Mouse (Mus musculus): Measurements from ENCODE around the gene Vstm5. TPM values are rescaled to one million over a fixed set of nuclear protein-coding genes. Genes with fewer than 3 reads are reported as not detected.

The Vstm5 gene
- polyA plus RNA-seq, 1 experiment from 2014 or later = 7.6 TPM

DNA sequence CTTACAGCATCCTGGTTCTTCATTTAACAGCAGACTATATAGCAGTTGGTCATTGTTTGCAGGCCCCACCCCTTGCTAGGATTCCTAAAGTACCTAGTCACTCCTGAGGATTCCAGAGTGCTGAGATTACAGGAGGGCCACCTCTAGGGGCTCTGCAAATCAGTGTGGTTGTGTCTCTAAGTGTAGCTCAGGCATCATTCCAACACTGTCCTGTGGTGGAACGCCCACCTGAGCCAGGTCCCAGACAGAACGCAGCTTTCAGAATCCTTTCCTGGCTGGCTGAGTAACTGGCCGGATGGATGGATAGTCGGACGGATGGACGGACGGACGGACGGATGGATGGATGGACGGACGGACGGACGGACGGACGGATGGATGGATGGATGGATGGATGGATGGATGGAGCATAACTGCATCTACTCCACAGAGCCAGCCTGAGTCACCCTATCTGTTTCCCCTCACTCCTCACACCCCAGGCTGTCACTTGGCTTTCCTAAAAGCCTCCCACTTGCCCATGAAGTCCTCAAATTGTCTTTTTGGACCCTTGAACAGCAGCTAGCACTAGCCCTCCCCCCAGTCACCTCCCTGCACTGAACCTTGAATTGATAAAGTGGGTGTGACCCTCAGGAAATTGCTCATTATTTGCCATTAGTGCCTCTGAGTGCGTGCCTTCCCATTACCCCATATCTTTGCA is 401 bp upstream of the Vstm5 start:
- WGBS = 76% methylated on average over 16 of the region's 16 CpGs
- Histone ChIP-seq H3K27me3 (no peaks in the 10 kb centered on the region), H3K4me3 (replicated peaks) (peak overlapping the region; percentile 51), H3K9ac (no peak overlapping the region), H3K27ac (replicated peaks) (peak overlapping the region; percentile 34; the same call in 1 of the 2 replicates), H3K36me3 (no peaks in the 10 kb centered on the region), H3K4me1 (peaks cover 23% of the 10 kb centered on the region), H3K9me3 (replicated peaks) (no peaks in the 10 kb centered on the region), H3K4me2 (replicated peaks) (peak overlapping the region; percentile 90)
- ATAC-seq (ENCODE audit: insufficient number of reproducible peaks, low FRiP score, low TSS enrichment, low read depth) = no peak

DNA sequence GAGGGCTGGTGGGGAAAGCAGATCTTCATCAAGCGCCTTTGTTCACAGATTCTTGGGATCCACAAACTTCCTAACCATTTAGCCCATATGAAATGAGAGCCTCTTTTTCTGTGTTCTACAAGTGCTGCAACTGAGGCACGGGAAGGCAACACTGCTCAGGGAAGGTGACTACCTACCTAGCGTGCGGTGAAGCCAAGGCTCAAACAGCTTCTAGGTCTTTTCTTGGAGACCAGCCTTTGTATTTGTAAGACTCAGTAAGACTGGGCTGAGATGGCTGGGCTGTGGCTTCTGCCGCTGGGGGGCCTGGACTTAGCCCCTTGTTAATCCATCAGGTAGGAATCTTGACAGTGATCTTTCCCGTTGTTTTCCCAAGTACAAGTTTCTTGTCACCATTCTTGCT is 1.2 kb downstream of the Vstm5 start:
- no peaks in the 10 kb centered on the region for H3K36me3 ChIP-seq
- ATAC-seq (ENCODE audit: insufficient number of reproducible peaks, low FRiP score, low TSS enrichment, low read depth) = no peak
- peak overlapping the region; percentile 51; the same call in 1 of the 2 replicates for H3K4me3 ChIP-seq (replicated peaks)
- no peak overlapping the region for H3K27ac ChIP-seq (replicated peaks)
- 91% methylated on average over 6 of the region's 6 CpGs for WGBS
- no peak overlapping the region for H3K4me2 ChIP-seq (replicated peaks)
- H3K9ac ChIP-seq = no peak overlapping the region
- no peaks in the 10 kb centered on the region for H3K9me3 ChIP-seq (replicated peaks)
- peaks cover 23% of the 10 kb centered on the region for H3K4me1 ChIP-seq
- no peaks in the 10 kb centered on the region for H3K27me3 ChIP-seq

DNA sequence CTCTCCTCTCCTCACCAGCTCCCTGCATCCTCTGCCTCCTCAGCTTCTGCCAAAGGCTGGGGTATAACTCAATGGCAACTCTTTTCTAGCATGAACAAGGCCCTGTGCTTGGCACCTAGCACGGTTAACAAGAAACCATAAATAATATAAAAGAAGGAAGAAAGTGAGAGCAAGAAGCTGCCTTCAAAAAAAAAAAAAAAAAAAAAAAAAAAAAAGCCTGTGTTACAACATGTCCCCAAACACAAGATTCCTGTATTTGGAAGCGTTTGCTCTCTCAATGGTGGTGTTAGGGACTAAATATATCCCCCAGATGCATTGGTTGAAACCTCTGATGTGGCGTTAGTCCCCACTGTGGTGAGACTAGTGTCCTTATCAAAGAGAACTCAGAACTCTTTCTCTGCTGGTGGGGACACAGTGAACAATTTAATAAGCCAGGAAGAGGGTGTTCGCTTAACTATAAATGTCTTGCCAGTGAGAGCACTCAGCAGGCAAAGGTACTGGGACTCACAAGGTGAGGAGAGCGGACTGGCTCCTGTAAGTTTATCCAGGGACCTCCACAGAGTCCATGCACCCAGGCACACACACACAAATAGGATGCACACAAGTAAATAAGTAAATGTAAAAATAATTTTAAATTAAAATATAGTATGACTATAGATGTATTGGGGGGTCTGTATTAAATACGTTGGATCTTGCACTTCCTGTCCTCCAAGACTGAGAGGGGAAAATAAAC is 2.2 kb downstream of the Vstm5 start:
- Histone ChIP-seq H3K27me3 (no peaks in the 10 kb centered on the region), H3K9ac (no peak overlapping the region), H3K36me3 (no peaks in the 10 kb centered on the region), H3K4me2 (replicated peaks) (no peak overlapping the region), H3K9me3 (replicated peaks) (no peaks in the 10 kb centered on the region), H3K4me1 (peaks cover 23% of the 10 kb centered on the region), H3K27ac (replicated peaks) (no peak overlapping the region), H3K4me3 (replicated peaks) (no peak overlapping the region)
- ATAC-seq (ENCODE audit: insufficient number of reproducible peaks, low FRiP score, low TSS enrichment, low read depth) = no peak
- 64% methylated on average over 6 of the region's 6 CpGs for WGBS

DNA sequence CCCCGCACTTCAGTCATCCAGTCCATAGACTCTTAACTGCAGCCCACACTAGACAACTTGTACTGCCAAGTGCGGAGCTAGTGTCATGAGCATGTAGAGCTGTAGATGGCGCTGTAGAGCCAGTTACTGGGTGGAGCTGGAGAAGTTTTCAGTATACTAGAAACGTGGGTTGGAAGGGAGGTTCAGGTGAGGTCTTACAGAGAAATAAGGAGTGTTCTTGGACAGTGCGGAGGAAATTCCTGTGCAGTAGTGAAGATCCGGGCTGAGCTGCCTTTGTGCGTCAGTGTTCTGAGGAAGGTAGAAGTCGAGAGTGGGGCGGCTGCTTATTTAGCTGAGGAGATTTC is 2.7 kb downstream of the Vstm5 start:
- Histone ChIP-seq H3K4me3 (replicated peaks) (no peak overlapping the region), H3K4me1 (peaks cover 23% of the 10 kb centered on the region), H3K9ac (no peak overlapping the region), H3K27me3 (no peaks in the 10 kb centered on the region), H3K4me2 (replicated peaks) (no peak overlapping the region), H3K27ac (replicated peaks) (no peak overlapping the region; the same call in 1 of the 2 replicates), H3K36me3 (no peaks in the 10 kb centered on the region), H3K9me3 (replicated peaks) (no peaks in the 10 kb centered on the region)
- ATAC-seq (ENCODE audit: insufficient number of reproducible peaks, low FRiP score, low TSS enrichment, low read depth) = no peak
- WGBS = 47% methylated on average over 9 of the region's 9 CpGs

DNA sequence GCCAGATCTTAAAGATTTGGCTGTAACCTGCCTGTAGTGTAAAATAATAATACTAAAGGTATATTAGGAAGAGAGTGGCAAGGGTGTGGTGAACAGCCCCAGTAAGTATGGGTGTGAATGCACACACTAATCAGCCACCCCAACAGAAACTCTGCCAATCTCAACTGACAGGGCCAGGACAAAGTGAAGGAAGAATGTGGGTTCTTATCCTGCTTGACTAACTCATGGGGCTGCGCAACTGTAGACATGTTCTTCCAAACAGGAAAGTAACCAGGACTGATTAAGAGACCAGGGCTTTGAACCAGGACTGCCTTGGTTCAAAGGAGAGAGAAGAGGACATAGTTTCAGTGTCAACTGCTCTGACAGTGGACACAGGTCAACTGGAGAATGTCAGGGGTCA is 3.3 kb downstream of the Vstm5 start:
- Histone ChIP-seq H3K9me3 (replicated peaks) (no peaks in the 10 kb centered on the region), H3K27ac (replicated peaks) (no peak overlapping the region), H3K4me2 (replicated peaks) (no peak overlapping the region), H3K9ac (no peak overlapping the region), H3K4me3 (replicated peaks) (no peak overlapping the region), H3K4me1 (peaks cover 23% of the 10 kb centered on the region), H3K27me3 (no peaks in the 10 kb centered on the region), H3K36me3 (no peaks in the 10 kb centered on the region)
- no peak for ATAC-seq (ENCODE audit: insufficient number of reproducible peaks, low FRiP score, low TSS enrichment, low read depth)
- 88% methylated on average over 1 of the region's 1 CpGs for WGBS

DNA sequence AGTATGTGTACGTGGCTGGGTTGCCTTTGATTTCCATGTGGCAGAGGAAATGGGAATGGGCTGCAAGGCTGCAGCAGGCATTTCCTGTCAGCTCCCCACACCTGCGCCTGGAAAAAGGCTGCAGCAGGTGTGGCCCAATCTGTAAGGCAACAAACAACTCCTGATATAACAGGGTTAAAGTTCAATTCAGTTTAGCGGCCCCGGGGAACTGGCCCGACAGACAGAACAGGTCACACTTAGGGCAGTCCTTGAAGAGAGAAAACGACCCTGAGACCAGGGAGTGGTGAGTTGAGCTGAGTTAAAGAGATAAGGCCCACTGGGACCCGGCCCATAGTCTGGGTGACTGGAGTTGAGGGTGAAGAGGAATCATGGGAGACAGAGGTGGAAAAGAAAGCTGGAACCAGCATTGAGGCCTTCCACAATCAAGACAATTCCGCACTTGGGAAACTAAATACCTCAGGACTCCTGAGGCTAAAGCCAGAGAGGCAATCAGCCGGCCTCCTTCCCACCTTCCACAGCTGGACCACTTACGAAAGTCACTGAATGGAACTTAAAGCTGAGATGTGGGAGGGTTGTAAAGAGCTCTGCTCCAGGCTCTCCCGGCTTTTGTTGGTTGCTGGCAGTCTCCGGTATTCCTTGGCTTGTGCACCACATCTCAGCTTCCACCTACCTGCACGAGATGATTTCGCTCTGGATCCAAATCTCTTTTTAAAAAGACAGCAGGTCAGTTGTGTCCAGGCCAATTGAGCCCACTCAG is 6.7 kb downstream of the Vstm5 start:
- Histone ChIP-seq H3K4me1 (no peaks in the 10 kb centered on the region), H3K9me3 (replicated peaks) (no peaks in the 10 kb centered on the region), H3K36me3 (no peaks in the 10 kb centered on the region), H3K4me2 (replicated peaks) (no peak overlapping the region), H3K27ac (replicated peaks) (no peak overlapping the region), H3K4me3 (replicated peaks) (no peak overlapping the region), H3K27me3 (no peaks in the 10 kb centered on the region), H3K9ac (no peak overlapping the region)
- WGBS = 66% methylated on average over 14 of the region's 14 CpGs
- ATAC-seq (ENCODE audit: insufficient number of reproducible peaks, low FRiP score, low TSS enrichment, low read depth) = no peak

DNA sequence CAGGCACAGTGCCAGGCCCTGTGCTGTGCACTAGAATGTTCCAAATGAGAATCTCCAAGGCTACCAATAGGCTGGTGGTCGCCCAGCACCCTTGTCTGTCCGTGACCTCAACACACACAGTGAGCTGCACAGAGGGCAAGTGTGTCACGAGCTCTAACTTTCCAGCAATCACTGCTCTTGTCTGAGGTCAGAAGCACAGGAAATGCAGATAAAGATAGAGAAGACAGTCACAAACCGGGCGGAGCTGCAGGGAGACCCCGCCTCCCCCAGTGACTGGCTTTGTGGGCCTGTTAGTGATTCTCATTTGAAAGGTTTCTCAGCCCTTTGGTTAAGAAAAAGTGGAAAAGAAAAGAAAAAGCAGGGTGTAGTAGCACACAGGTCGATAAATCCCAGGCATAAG is 11.5 kb downstream of the Vstm5 start:
- Histone ChIP-seq H3K9ac (no peak overlapping the region), H3K36me3 (no peaks in the 10 kb centered on the region), H3K4me2 (replicated peaks) (no peak overlapping the region), H3K27me3 (no peaks in the 10 kb centered on the region), H3K4me3 (replicated peaks) (no peak overlapping the region), H3K4me1 (no peaks in the 10 kb centered on the region), H3K27ac (replicated peaks) (no peak overlapping the region), H3K9me3 (replicated peaks) (no peaks in the 10 kb centered on the region)
- WGBS = 72% methylated on average over 7 of the region's 7 CpGs
- ATAC-seq (ENCODE audit: insufficient number of reproducible peaks, low FRiP score, low TSS enrichment, low read depth) = no peak

DNA sequence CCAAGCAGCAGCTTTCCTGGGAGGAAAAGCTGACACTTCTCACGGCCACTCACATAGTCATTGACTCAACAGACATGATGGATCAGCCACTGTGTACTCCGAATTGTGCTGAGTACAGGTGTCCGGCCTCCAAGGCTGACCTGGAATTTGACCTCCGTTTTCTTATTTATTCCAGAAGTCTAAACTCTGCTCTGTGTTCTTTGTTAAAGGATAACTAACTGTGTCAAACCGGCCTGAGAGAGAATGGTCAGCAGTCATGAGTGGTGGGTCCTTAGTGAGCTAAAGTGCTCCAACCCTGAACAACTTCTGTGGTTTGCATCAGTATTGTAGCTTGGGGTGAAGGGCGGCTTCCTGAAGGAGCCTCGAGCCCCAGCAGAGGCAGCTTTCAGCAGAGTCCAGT is 13.4 kb downstream of the Vstm5 start:
- no peaks in the 10 kb centered on the region for H3K9me3 ChIP-seq (replicated peaks)
- WGBS = 83% methylated on average over 7 of the region's 7 CpGs
- no peaks in the 10 kb centered on the region for H3K4me1 ChIP-seq
- no peak overlapping the region for H3K27ac ChIP-seq (replicated peaks)
- H3K4me3 ChIP-seq (replicated peaks) = no peak overlapping the region
- no peak overlapping the region for H3K4me2 ChIP-seq (replicated peaks)
- no peak overlapping the region for H3K9ac ChIP-seq
- no peaks in the 10 kb centered on the region for H3K36me3 ChIP-seq
- no peaks in the 10 kb centered on the region for H3K27me3 ChIP-seq
- ATAC-seq (ENCODE audit: insufficient number of reproducible peaks, low FRiP score, low TSS enrichment, low read depth) = no peak

DNA sequence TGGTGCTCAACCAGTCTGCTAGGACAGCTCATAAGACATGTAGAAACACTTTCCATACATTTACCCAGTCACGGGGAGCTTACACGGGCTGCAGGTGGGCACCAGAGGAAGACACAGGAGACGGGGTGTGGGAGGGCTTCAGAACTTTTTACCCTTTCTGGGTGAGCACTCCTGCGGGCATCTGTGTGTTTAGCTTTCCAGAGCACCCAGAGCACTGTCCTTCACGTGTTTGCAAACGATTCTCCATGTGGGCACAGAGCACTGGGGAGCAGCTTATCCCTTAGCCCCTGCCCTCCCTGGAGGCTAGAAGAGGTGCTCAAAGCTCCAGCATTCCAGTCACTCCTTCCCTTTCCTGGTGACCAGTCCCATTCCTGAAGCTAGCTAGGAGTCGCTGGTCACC is 15.7 kb downstream of the Vstm5 start:
- Histone ChIP-seq H3K9me3 (replicated peaks) (no peaks in the 10 kb centered on the region), H3K27me3 (no peaks in the 10 kb centered on the region), H3K4me3 (replicated peaks) (no peak overlapping the region), H3K36me3 (0 out of 2 replicates have a peak, but pooled peaks cover under 1% of the 10 kb centered on the region), H3K4me2 (replicated peaks) (no peak overlapping the region), H3K9ac (no peak overlapping the region), H3K4me1 (no peaks in the 10 kb centered on the region), H3K27ac (replicated peaks) (no peak overlapping the region)
- WGBS = 69% methylated on average over 7 of the region's 7 CpGs
- ATAC-seq (ENCODE audit: insufficient number of reproducible peaks, low FRiP score, low TSS enrichment, low read depth) = no peak

DNA sequence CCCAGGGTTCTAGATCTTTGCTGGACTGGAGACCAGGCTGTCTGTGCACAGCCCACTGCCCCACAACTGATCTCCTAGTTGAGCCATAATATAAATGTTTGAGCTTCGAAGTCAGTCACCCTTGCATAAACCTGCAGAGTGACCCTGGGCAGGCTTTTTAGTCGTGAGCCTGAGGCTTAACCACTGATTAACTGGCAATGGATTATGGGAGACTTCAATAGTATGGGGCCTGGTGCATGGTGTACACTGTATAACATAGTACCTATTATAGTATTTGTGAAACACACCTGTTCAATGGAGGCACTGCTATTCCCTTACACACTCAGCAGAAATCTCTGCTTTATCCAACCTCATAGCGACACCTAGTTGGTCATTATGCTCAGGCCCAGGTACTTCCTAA is 17.4 kb downstream of the Vstm5 start:
- Histone ChIP-seq H3K27me3 (no peaks in the 10 kb centered on the region), H3K4me3 (replicated peaks) (no peak overlapping the region), H3K36me3 (peaks cover 15% of the 10 kb centered on the region), H3K27ac (replicated peaks) (no peak overlapping the region), H3K4me2 (replicated peaks) (no peak overlapping the region), H3K9ac (no peak overlapping the region), H3K9me3 (replicated peaks) (no peaks in the 10 kb centered on the region), H3K4me1 (no peaks in the 10 kb centered on the region)
- WGBS = 75% methylated on average over 3 of the region's 3 CpGs
- no peak for ATAC-seq (ENCODE audit: insufficient number of reproducible peaks, low FRiP score, low TSS enrichment, low read depth)

DNA sequence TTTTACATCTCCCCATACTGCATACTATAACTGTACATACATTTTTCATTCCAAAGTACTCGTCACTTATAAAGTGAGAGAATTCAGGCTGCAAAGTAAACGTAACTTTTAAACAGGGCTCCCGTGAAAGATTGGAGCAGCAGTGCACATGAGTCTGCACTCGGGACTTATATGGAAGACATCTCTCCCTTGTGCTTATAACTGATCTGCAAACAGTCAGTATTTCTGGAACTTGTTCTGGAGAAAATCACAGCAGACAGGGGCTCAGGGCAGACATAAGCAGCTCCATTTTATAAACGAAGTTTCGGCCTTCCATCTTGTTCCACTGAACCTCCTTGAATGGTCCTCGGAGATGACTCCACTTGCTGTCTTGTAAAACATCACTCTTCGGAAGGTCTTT is 23.1 kb downstream of the Vstm5 start:
- no peak for ATAC-seq (ENCODE audit: insufficient number of reproducible peaks, low FRiP score, low TSS enrichment, low read depth)
- WGBS = 91% methylated on average over 8 of the region's 8 CpGs

More for the DNA sequence above, 23.1 kb downstream of the Vstm5 start:
- Histone ChIP-seq H3K9ac (no peak overlapping the region), H3K27ac (replicated peaks) (no peak overlapping the region), H3K9me3 (replicated peaks) (no peaks in the 10 kb centered on the region), H3K4me2 (replicated peaks) (no peak overlapping the region), H3K4me1 (no peaks in the 10 kb centered on the region), H3K4me3 (replicated peaks) (no peak overlapping the region), H3K27me3 (no peaks in the 10 kb centered on the region), H3K36me3 (peaks cover 70% of the 10 kb centered on the region)
